Mouse (Mus musculus): ENCODE measurements at regions not wholly inside any gene's neighbourhood (a gene's known extent, or its start where the extent isn't known, plus 50 kb on each side); places are given as distances from the start of the nearest gene placed in this dataset.

DNA sequence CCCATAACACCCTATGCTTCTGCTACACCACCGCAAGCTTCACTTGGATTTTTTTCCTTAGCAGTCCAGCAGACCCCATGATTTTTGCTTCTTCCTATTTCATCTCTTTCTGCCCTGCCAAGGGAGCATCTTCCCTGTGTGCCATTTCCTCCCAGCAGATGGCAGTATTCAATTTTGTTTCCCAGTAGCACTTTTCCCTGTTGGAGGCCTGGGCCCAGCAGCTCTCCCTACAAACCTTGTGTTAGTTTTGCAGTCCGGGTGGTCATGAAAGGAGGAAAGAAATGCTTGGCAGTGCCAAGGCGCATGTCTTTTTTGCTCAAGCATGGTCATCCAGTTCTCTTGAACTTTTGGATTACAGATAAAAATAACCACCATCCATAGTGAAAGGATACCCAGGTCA, 170.9 kb upstream of the Bmp2 start:
- ATAC-seq (ENCODE audit: low read depth) (peak; percentile 47; the same call in 1 of the 2 replicates), DNase-seq (no peak)
- peaks cover 4% of the 10 kb centered on the region; the same call in 1 of the 2 replicates for H3K4me1 ChIP-seq (replicated peaks)
- H3K36me3 ChIP-seq = no peaks in the 10 kb centered on the region
- WGBS (ENCODE audit: insufficient replicate concordance) = 55% methylated on average over 3 of the region's 3 CpGs
- H3K27me3 ChIP-seq = no peaks in the 10 kb centered on the region
- no peak overlapping the region for H3K4me3 ChIP-seq (replicated peaks)
- H3K4me2 ChIP-seq = no peak overlapping the region
- no peak overlapping the region for H3K27ac ChIP-seq
- H3K9me3 ChIP-seq (replicated peaks) = no peaks in the 10 kb centered on the region
- no peak overlapping the region for H3K9ac ChIP-seq

DNA sequence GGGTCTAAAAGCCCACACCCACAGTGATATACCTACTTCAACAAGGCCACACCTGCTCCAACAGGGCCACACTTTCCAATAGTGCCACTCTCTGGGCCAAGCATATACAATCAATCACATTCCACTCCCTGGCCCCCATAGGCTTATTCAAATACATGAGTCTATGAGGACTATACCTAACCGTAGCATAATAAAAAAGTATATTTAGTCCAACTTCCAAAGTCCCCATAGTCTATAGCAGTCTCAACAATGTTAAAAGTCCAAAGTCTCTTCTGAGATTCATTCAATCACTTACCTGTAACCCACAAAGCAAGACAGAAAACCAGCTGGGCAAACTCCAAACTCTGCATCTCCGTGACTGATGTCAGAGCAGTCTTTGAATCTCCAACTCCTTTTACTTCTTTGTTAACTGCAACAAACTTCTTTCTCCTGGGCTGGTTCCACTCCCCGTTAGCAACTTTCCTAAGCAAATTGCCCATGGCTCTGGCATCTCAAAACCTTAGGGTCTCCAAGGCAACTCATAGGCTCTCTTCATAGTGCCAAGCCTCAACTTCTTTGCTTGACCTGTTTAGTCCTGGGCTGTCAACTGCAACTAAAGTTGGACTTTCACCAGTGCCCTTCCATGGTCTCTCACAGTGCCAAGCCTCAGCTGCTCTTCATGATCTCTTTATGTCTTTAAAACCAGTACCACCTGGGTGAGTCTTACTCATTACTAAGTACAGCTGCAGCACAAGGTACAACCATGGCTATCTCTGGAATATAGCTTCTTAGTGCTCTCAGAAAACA, 168.6 kb upstream of the Bmp2 start:
- Histone ChIP-seq H3K27me3 (no peaks in the 10 kb centered on the region), H3K4me1 (replicated peaks) (peaks cover 4% of the 10 kb centered on the region; the same call in 1 of the 2 replicates), H3K9me3 (replicated peaks) (no peaks in the 10 kb centered on the region), H3K4me2 (no peak overlapping the region), H3K4me3 (replicated peaks) (no peak overlapping the region), H3K27ac (no peak overlapping the region), H3K9ac (no peak overlapping the region), H3K36me3 (no peaks in the 10 kb centered on the region)
- DNase-seq (no peak), ATAC-seq (ENCODE audit: low read depth) (no peak)
- 74% methylated on average over 3 of the region's 3 CpGs for WGBS (ENCODE audit: insufficient replicate concordance)

- no peak for DNase-seq
- no peak overlapping the region for H3K9ac ChIP-seq
- H3K27ac ChIP-seq = no peak overlapping the region
- H3K4me1 ChIP-seq (replicated peaks) = peaks cover 4% of the 10 kb centered on the region; the same call in 1 of the 2 replicates
- H3K36me3 ChIP-seq = no peaks in the 10 kb centered on the region
- H3K9me3 ChIP-seq (replicated peaks) = no peaks in the 10 kb centered on the region
- WGBS (ENCODE audit: insufficient replicate concordance) = 44% methylated on average over 2 of the region's 2 CpGs
- no peak overlapping the region for H3K4me2 ChIP-seq
- no peak overlapping the region for H3K4me3 ChIP-seq (replicated peaks)
- no peak for ATAC-seq (ENCODE audit: low read depth)
- no peaks in the 10 kb centered on the region for H3K27me3 ChIP-seq
Observed at GRCm38 (mm10) chr2:133385297-133385696, 166.7 kb upstream of the Bmp2 start.

- Histone ChIP-seq H3K9me3 (replicated peaks) (no peaks in the 10 kb centered on the region), H3K27ac (no peak overlapping the region), H3K27me3 (no peaks in the 10 kb centered on the region), H3K4me1 (replicated peaks) (no peaks in the 10 kb centered on the region), H3K4me3 (replicated peaks) (no peak overlapping the region), H3K4me2 (no peak overlapping the region), H3K36me3 (no peaks in the 10 kb centered on the region), H3K9ac (no peak overlapping the region)
- DNase-seq (no peak), ATAC-seq (ENCODE audit: low read depth) (no peak)
- WGBS (ENCODE audit: insufficient replicate concordance) = 74% methylated on average over 3 of the region's 3 CpGs
Observed at GRCm38 (mm10) chr2:133387349-133387748, 164.6 kb upstream of the Bmp2 start.

DNA sequence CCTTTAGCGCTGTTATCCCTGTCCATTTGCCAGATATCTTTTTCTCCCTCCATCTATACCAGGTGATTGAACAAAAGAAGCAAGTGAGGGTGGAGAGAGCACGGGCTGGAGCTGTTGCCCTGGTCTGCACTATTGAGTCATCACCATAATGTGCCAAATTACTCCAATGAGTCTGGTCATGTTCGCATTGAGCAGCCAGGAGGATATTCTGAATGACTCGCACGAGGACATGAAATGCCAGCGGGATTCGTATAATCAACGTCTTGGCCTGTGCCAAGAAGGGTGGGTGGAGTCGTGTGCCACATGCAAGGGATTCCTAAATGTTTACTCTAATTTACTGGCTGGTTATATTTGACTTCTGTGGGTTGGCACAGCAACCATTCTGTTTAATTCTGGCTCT, 159.7 kb upstream of the Bmp2 start:
- H3K9ac ChIP-seq = no peak overlapping the region
- ATAC-seq (ENCODE audit: low read depth) = no peak
- no peak for DNase-seq
- H3K9me3 ChIP-seq (replicated peaks) = no peaks in the 10 kb centered on the region
- H3K36me3 ChIP-seq = no peaks in the 10 kb centered on the region
- WGBS (ENCODE audit: insufficient replicate concordance) = 78% methylated on average over 9 of the region's 9 CpGs
- H3K4me1 ChIP-seq (replicated peaks) = no peaks in the 10 kb centered on the region
- no peak overlapping the region for H3K27ac ChIP-seq
- H3K4me3 ChIP-seq (replicated peaks) = no peak overlapping the region
- H3K27me3 ChIP-seq = no peaks in the 10 kb centered on the region
- H3K4me2 ChIP-seq = no peak overlapping the region

- Histone ChIP-seq H3K27me3 (no peaks in the 10 kb centered on the region), H3K9ac (no peak overlapping the region), H3K27ac (no peak overlapping the region), H3K4me2 (no peak overlapping the region), H3K4me3 (replicated peaks) (no peak overlapping the region), H3K9me3 (replicated peaks) (no peaks in the 10 kb centered on the region), H3K4me1 (replicated peaks) (peaks cover 20% of the 10 kb centered on the region), H3K36me3 (no peaks in the 10 kb centered on the region)
- 19% methylated on average over 2 of the region's 2 CpGs for WGBS (ENCODE audit: insufficient replicate concordance)
- ATAC-seq (ENCODE audit: low read depth) = no peak
- DNase-seq = no peak
Observed at GRCm38 (mm10) chr2:133397566-133397965, 154.4 kb upstream of the Bmp2 start.

- peak; percentile 28 for DNase-seq
- peaks cover 20% of the 10 kb centered on the region for H3K4me1 ChIP-seq (replicated peaks)
- no peaks in the 10 kb centered on the region for H3K36me3 ChIP-seq
- H3K4me3 ChIP-seq (replicated peaks) = no peak overlapping the region
- H3K27ac ChIP-seq = peak overlapping the region; percentile 43
- no peaks in the 10 kb centered on the region for H3K27me3 ChIP-seq
- H3K9me3 ChIP-seq (replicated peaks) = no peaks in the 10 kb centered on the region
- peak overlapping the region; percentile 21 for H3K4me2 ChIP-seq
- 51% methylated on average over 5 of the region's 5 CpGs for WGBS (ENCODE audit: insufficient replicate concordance)
- no peak overlapping the region for H3K9ac ChIP-seq
- ATAC-seq (ENCODE audit: low read depth) = peak; percentile 93
Observed at GRCm38 (mm10) chr2:133399059-133399690, 152.8 kb upstream of the Bmp2 start.

DNA sequence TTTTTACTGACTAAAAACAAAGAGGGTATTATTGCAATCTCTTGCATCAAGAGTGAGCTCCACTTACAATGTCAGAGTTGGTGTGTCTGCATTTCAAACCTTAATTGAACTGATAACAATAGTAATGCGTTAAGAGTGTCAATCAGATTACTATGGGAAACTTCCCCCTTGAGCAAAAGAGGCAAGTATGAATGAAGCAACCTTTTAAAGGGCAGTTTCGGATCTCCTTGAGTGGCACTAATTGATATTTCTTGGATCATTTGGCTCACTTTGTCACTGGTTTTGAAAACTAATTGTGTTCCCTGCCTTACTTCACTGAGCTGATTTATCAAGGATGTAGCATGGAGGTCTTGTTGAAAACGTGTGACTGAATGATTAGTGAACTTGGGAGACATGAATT, 151.0 kb upstream of the Bmp2 start:
- no peaks in the 10 kb centered on the region for H3K9me3 ChIP-seq (replicated peaks)
- peaks cover 20% of the 10 kb centered on the region for H3K4me1 ChIP-seq (replicated peaks)
- no peak overlapping the region for H3K4me2 ChIP-seq
- H3K36me3 ChIP-seq = no peaks in the 10 kb centered on the region
- no peak overlapping the region for H3K9ac ChIP-seq
- no peaks in the 10 kb centered on the region for H3K27me3 ChIP-seq
- DNase-seq = no peak
- H3K27ac ChIP-seq = no peak overlapping the region
- no peak overlapping the region for H3K4me3 ChIP-seq (replicated peaks)
- ATAC-seq (ENCODE audit: low read depth) = no peak
- 50% methylated on average over 3 of the region's 3 CpGs for WGBS (ENCODE audit: insufficient replicate concordance)

GRCm38 (mm10) chr2:133416990-133417581, 134.9 kb upstream of the Bmp2 start:
- DNase-seq (no peak), ATAC-seq (ENCODE audit: low read depth) (peak; percentile 49; the same call in 1 of the 2 replicates)
- Histone ChIP-seq H3K9me3 (replicated peaks) (no peaks in the 10 kb centered on the region), H3K36me3 (no peaks in the 10 kb centered on the region), H3K4me3 (replicated peaks) (no peak overlapping the region), H3K27me3 (no peaks in the 10 kb centered on the region), H3K4me2 (no peak overlapping the region), H3K27ac (no peak overlapping the region), H3K9ac (no peak overlapping the region), H3K4me1 (replicated peaks) (peaks cover 8% of the 10 kb centered on the region)
- 37% methylated on average over 8 of the region's 8 CpGs for WGBS (ENCODE audit: insufficient replicate concordance)

GRCm38 (mm10) chr2:133419686-133420303, 132.2 kb upstream of the Bmp2 start:
- Histone ChIP-seq H3K4me2 (no peak overlapping the region), H3K27me3 (no peaks in the 10 kb centered on the region), H3K27ac (no peak overlapping the region), H3K4me1 (replicated peaks) (peaks cover 13% of the 10 kb centered on the region), H3K36me3 (no peaks in the 10 kb centered on the region), H3K4me3 (replicated peaks) (no peak overlapping the region), H3K9ac (no peak overlapping the region), H3K9me3 (replicated peaks) (no peaks in the 10 kb centered on the region)
- ATAC-seq (ENCODE audit: low read depth) (peak; percentile 46), DNase-seq (no peak)
- WGBS (ENCODE audit: insufficient replicate concordance) = 42% methylated on average over 6 of the region's 6 CpGs

GRCm38 (mm10) chr2:133425538-133425937, 126.4 kb upstream of the Bmp2 start:
- Histone ChIP-seq H3K27me3 (no peaks in the 10 kb centered on the region), H3K27ac (0 out of 2 replicates have a peak overlapping the region, but pooled peaks have one; percentile 15), H3K4me2 (peak overlapping the region; percentile 41), H3K36me3 (no peaks in the 10 kb centered on the region), H3K9me3 (replicated peaks) (no peaks in the 10 kb centered on the region), H3K9ac (no peak overlapping the region), H3K4me3 (replicated peaks) (no peak overlapping the region), H3K4me1 (replicated peaks) (peaks cover 63% of the 10 kb centered on the region)
- 9% methylated on average over 5 of the region's 5 CpGs for WGBS (ENCODE audit: insufficient replicate concordance)
- peak; percentile 48 for ATAC-seq (ENCODE audit: low read depth)
- DNase-seq = no peak
